Mouse (Mus musculus) G1E (cell line): Measurements from ENCODE around the gene Ddr2. TPM values are rescaled to one million over a fixed set of nuclear protein-coding genes. Genes with fewer than 3 reads are reported as not detected.

Source experiments
- ATAC-seq: 2 replicates; pipeline ENCODE4 v1.8.0; 2016; ENCODE audit warnings: mild to moderate bottlenecking; ENCODE audit not compliant: insufficient number of reproducible peaks, poor library complexity, low FRiP score, severe bottlenecking; ENCODE audit errors: extremely low read depth
- DNase-seq: peaks from one replicate; pipeline ENCODE4 v3.0.0; 2012; ENCODE audit warnings: low spot score
- H3K27me3 ChIP-seq: 2 replicates; pipeline ENCODE4 v1.6.1; 2012; ENCODE audit warnings: mild to moderate bottlenecking, low read length, inconsistent platforms; ENCODE audit not compliant: insufficient read depth
- H3K36me3 ChIP-seq: replicated peaks from 2 replicates; pipeline ENCODE3; 2012; ENCODE audit warnings: mild to moderate bottlenecking, inconsistent platforms
- H3K4me1 ChIP-seq: 2 replicates; pipeline ENCODE4 v1.6.1; 2012; ENCODE audit warnings: low read depth, low read length, inconsistent platforms, mixed read lengths; ENCODE audit not compliant: insufficient read depth
- H3K4me3 ChIP-seq: 2 replicates; pipeline ENCODE4 v1.5.1; 2012; ENCODE audit warnings: low read depth, mild to moderate bottlenecking, inconsistent platforms, low read length, moderate library complexity, mixed read lengths
- H3K9me3 ChIP-seq: replicated peaks from 2 replicates; pipeline ENCODE4 v1.6.1; 2012; ENCODE audit warnings: inconsistent platforms
- CTCF ChIP-seq: IDR thresholded peaks from 2 replicates; pipeline ENCODE4 v1.5.1; 2012; ENCODE audit warnings: low read depth, low read length, inconsistent platforms, mixed read lengths
- GATA1 ChIP-seq: IDR thresholded peaks from 2 replicates; pipeline ENCODE4 v1.6.1; 2012; ENCODE audit warnings: borderline replicate concordance, low read length, inconsistent platforms, mixed read lengths
- GATA2 ChIP-seq: IDR thresholded peaks from 2 replicates; pipeline ENCODE4 v1.6.1; 2012; ENCODE audit warnings: low read depth, low read length, inconsistent platforms, borderline replicate concordance
- POLR2AphosphoS5 ChIP-seq: IDR thresholded peaks from 2 replicates; pipeline ENCODE4 v1.6.1; 2012; ENCODE audit warnings: low read depth, low read length, inconsistent platforms; ENCODE audit not compliant: insufficient replicate concordance
- TAL1 ChIP-seq: conservative IDR thresholded peaks from 2 replicates; pipeline ENCODE4 v1.6.1; 2012; ENCODE audit warnings: low read depth, low read length, inconsistent platforms, mixed read lengths
- polyA plus RNA-seq: library from polyadenylated mRNA; stranded (reverse); fragments of >175 nt; gene quantifications from 2 replicates; pipeline ENCODE4 v1.2.3, GENCODE M21; 2012
- total RNA-seq, 2 experiments: library from RNA; stranded (forward) in 1 of 2; stranded (reverse) in 1 of 2; fragments of 200-1000 nt in 1 of 2; fragments of >200 nt in 1 of 2; fragmentation: Nextera tagmentation in 1 of 2; gene quantifications; 2 replicates each; pipeline ENCODE4 v1.2.3; 2014 to 2017

Ddr2 gene
- total and polyA plus RNA-seq, 3 experiments, result 0.05 to 0.08 TPM; not detected in 1

- peaks cover 7% of the 10 kb centered on the region; the same call in 1 of the 2 replicates for H3K27me3 ChIP-seq
- DNase-seq (no peak), ATAC-seq (no peak)
- no peaks in the 10 kb centered on the region for H3K36me3 ChIP-seq
- no peak overlapping the region for H3K4me3 ChIP-seq
- TF ChIP-seq CTCF (no peak), TAL1 (no peak), GATA1 (no peak), POLR2AphosphoS5 (no peak), GATA2 (no peak)
- no peaks in the 10 kb centered on the region for H3K9me3 ChIP-seq
- no peaks in the 10 kb centered on the region for H3K4me1 ChIP-seq
These were observed 176.4 kb downstream of the Ddr2 start for GRCm38 (mm10) chr1:169934005-169934725.

- no peak for ATAC-seq
- TF ChIP-seq GATA1 (no peak), GATA2 (no peak), POLR2AphosphoS5 (no peak), TAL1 (no peak), CTCF (no peak)
- Histone ChIP-seq H3K4me1 (no peaks in the 10 kb centered on the region), H3K4me3 (no peak overlapping the region), H3K27me3 (peaks cover 7% of the 10 kb centered on the region; the same call in 1 of the 2 replicates), H3K9me3 (no peaks in the 10 kb centered on the region), H3K36me3 (no peaks in the 10 kb centered on the region)
- DNase-seq, result no peak
These were observed 178.3 kb downstream of the Ddr2 start for GRCm38 (mm10) chr1:169932122-169932746.

- no peak for TF ChIP-seq CTCF
- TF ChIP-seq GATA2, result no peak
- TF ChIP-seq POLR2AphosphoS5, result no peak
- TF ChIP-seq GATA1, result no peak
- TF ChIP-seq TAL1, result no peak
- DNase-seq, result no peak
These were observed 178.9 kb downstream of the Ddr2 start for GRCm38 (mm10) chr1:169931698-169932097.

GRCm38 (mm10) chr1:169928454-169928971 is 182.0 kb downstream of the Ddr2 start, which contains the start of gene Ccdc190:
Gene Ccdc190, plus strand, starts transcription at chr1:169928648.
- Histone ChIP-seq H3K36me3 (no peaks in the 10 kb centered on the region), H3K4me3 (no peak within 1 kb of the TSS), H3K27me3 (0 out of 2 replicates have a peak, but pooled peaks cover 2% of the 10 kb centered on the region), H3K4me1 (no peaks in the 10 kb centered on the region), H3K9me3 (no peaks in the 10 kb centered on the region)
- TF ChIP-seq GATA2 (no peak), POLR2AphosphoS5 (no peak), GATA1 (no peak), TAL1 (no peak), CTCF (no peak)
- ATAC-seq (no peak), DNase-seq (no peak)

More at GRCm38 (mm10) chr1:169931698-169932097, 178.9 kb downstream of the Ddr2 start:
- H3K36me3 ChIP-seq, result no peaks in the 10 kb centered on the region
- H3K4me1 ChIP-seq, result no peaks in the 10 kb centered on the region
- ATAC-seq, result no peak
- H3K27me3 ChIP-seq, result peaks cover 7% of the 10 kb centered on the region; the same call in 1 of the 2 replicates
- no peak overlapping the region for H3K4me3 ChIP-seq
- no peaks in the 10 kb centered on the region for H3K9me3 ChIP-seq

- no peaks in the 10 kb centered on the region for H3K4me1 ChIP-seq
- no peak for TF ChIP-seq POLR2AphosphoS5
- TF ChIP-seq GATA1, result no peak
- TF ChIP-seq GATA2, result no peak
- no peak for TF ChIP-seq TAL1
- no peak for TF ChIP-seq CTCF
- DNase-seq, result no peak
- ATAC-seq, result no peak
- H3K4me3 ChIP-seq, result no peak overlapping the region
- H3K9me3 ChIP-seq, result no peaks in the 10 kb centered on the region
- H3K27me3 ChIP-seq, result 0 out of 2 replicates have a peak, but pooled peaks cover 2% of the 10 kb centered on the region
- no peaks in the 10 kb centered on the region for H3K36me3 ChIP-seq
These were observed 182.7 kb downstream of the Ddr2 start for GRCm38 (mm10) chr1:169927753-169928369.

GRCm38 (mm10) chr1:169924567-169924966 is 186.0 kb downstream of the Ddr2 start:
- ATAC-seq (no peak), DNase-seq (no peak)
- H3K27me3 ChIP-seq, result peaks cover 3% of the 10 kb centered on the region; the same call in 1 of the 2 replicates

More at GRCm38 (mm10) chr1:169924567-169924966, 186.0 kb downstream of the Ddr2 start:
- Histone ChIP-seq H3K4me3 (no peak overlapping the region), H3K9me3 (no peaks in the 10 kb centered on the region), H3K36me3 (no peaks in the 10 kb centered on the region), H3K4me1 (no peaks in the 10 kb centered on the region)
- no peak for TF ChIP-seq GATA2
- no peak for TF ChIP-seq CTCF
- no peak for TF ChIP-seq TAL1
- no peak for TF ChIP-seq GATA1
- TF ChIP-seq POLR2AphosphoS5, result no peak

Other genes starting within 250 kb of the Ddr2 start
- not detected in 2 replicates for gene Ccdc190, start 182.1 kb downstream of the Ddr2 start, total RNA-seq (2014; fragmentation: Nextera tagmentation)
- gene Ccdc190, start 182.1 kb downstream of the Ddr2 start, total RNA-seq (2017), result 0.12 TPM in 1 of 2 replicates, not detected in the other
- not detected in 2 replicates for gene Ccdc190, start 182.1 kb downstream of the Ddr2 start, polyA plus RNA-seq
- 9.8 and 10.4 TPM in 2 replicates for gene Hsd17b7, start 141.5 kb downstream of the Ddr2 start, total RNA-seq (2014; fragmentation: Nextera tagmentation)
- 14.5 and 18.7 TPM in 2 replicates for gene Hsd17b7, start 141.5 kb downstream of the Ddr2 start, total RNA-seq (2017)
- gene Hsd17b7, start 141.5 kb downstream of the Ddr2 start, polyA plus RNA-seq, result 0.86 and 3.4 TPM in 2 replicates
- gene Uap1, start 64.2 kb upstream of the Ddr2 start, total RNA-seq (2014; fragmentation: Nextera tagmentation), result 167 and 171 TPM in 2 replicates
- gene Uap1, start 64.2 kb upstream of the Ddr2 start, total RNA-seq (2017), result 530 and 570 TPM in 2 replicates
- gene Uap1, start 64.2 kb upstream of the Ddr2 start, polyA plus RNA-seq, result 16.7 and 24.1 TPM in 2 replicates
- gene Uhmk1, start 104.6 kb upstream of the Ddr2 start, total RNA-seq (2014; fragmentation: Nextera tagmentation), result 85.0 and 85.1 TPM in 2 replicates
- 70.1 and 86.0 TPM in 2 replicates for gene Uhmk1, start 104.6 kb upstream of the Ddr2 start, total RNA-seq (2017)
- 2.5 and 3.3 TPM in 2 replicates for gene Uhmk1, start 104.6 kb upstream of the Ddr2 start, polyA plus RNA-seq
- gene Sh2d1b2, start 122.0 kb upstream of the Ddr2 start, total RNA-seq (2014; fragmentation: Nextera tagmentation), result not detected in 2 replicates
- 0.16 TPM in 1 of 2 replicates, not detected in the other for gene Sh2d1b2, start 122.0 kb upstream of the Ddr2 start, total RNA-seq (2017)
- gene Sh2d1b2, start 122.0 kb upstream of the Ddr2 start, polyA plus RNA-seq, result not detected in 2 replicates
- gene Sh2d1b1, start 166.6 kb upstream of the Ddr2 start, total RNA-seq (2014; fragmentation: Nextera tagmentation), result not detected in 2 replicates
- gene Sh2d1b1, start 166.6 kb upstream of the Ddr2 start, total RNA-seq (2017), result 0.06 and 0.16 TPM in 2 replicates
- gene Sh2d1b1, start 166.6 kb upstream of the Ddr2 start, polyA plus RNA-seq, result not detected in 2 replicates
- gene Gm7694, start 195.6 kb upstream of the Ddr2 start, total RNA-seq (2014; fragmentation: Nextera tagmentation), result 2.3 and 2.7 TPM in 2 replicates
- gene Gm7694, start 195.6 kb upstream of the Ddr2 start, total RNA-seq (2017), result 0.41 and 0.76 TPM in 2 replicates
- gene Gm7694, start 195.6 kb upstream of the Ddr2 start, polyA plus RNA-seq, result 0.37 and 0.79 TPM in 2 replicates
- gene Spata46, start 198.0 kb upstream of the Ddr2 start, total RNA-seq (2014; fragmentation: Nextera tagmentation), result not detected in 2 replicates
- gene Spata46, start 198.0 kb upstream of the Ddr2 start, total RNA-seq (2017), result not detected in 2 replicates
- gene Spata46, start 198.0 kb upstream of the Ddr2 start, polyA plus RNA-seq, result not detected in 2 replicates